Mouse (Mus musculus): Measurements from ENCODE around the gene Psmd9. TPM values are rescaled to one million over a fixed set of nuclear protein-coding genes. Genes with fewer than 3 reads are reported as not detected.
"Not testable (repeated sequence)": the region's sequence is repeated elsewhere in the genome, so short reads cannot be mapped to it uniquely, and the experiment has no call there.

Psmd9 gene
- polyA plus RNA-seq, 1 experiment from 2014 or later = 70.2 TPM

DNA sequence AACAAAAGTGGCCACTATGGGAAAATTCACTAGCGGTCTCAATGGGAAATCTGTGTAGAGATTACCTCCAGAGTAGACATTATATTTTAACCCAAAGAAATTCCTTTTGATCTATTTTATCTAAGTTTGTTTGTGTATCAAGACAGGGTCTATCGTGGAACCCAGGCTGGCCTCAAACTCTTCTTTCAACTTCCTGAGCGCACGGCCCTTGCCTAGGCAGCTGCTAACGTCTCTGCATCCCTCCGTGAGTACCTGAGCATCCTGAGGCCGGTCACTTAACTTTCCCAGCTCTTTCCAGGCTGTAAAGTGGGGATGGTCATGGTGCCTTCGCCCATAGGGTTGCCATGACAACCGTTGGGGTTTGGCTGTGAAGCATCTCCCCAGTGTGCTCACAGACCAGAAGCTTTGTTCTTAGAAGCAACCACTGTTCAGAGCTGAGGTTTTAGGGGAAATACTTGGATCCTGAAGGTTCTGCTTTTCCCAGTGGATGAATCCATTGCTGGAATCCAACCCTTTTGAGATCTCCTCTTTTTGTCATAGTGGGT lies 23.5 kb downstream of the Psmd9 start:
- Histone ChIP-seq H3K36me3 (no peaks in the 10 kb centered on the region), H3K4me3 (no peak overlapping the region), H3K27me3 (no peaks in the 10 kb centered on the region), H3K27ac (no peak overlapping the region), H3K4me1 (no peaks in the 10 kb centered on the region), H3K9ac (no peak overlapping the region), H3K4me2 (replicated peaks) (no peak overlapping the region), H3K9me3 (replicated peaks) (no peaks in the 10 kb centered on the region)
- ATAC-seq (ENCODE audit: low FRiP score) = no peak
- 56% methylated on average over 9 of the region's 9 CpGs for WGBS

DNA sequence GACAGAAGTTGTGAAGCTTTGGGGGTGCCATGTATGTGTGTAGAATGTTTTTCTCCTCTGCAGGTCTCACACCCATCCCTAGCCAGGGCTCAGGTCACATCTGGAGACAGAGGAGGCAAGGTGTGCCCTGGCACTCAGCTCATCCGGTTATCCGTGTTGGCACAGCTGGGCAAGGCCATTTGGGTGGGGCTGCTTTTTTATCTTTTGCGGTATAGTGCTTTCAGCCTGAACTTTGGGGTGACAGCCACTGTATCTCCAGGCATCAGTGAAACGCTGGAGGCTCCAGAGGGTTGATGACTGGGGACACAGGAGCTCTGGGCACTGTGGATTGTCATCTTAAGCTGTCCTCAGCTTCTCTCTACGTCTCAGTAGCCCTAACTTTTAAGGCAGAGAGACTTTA lies 24.2 kb downstream of the Psmd9 start:
- no peak for ATAC-seq (ENCODE audit: low FRiP score)
- 87% methylated on average over 5 of the region's 5 CpGs for WGBS
- H3K27me3 ChIP-seq = no peaks in the 10 kb centered on the region

DNA sequence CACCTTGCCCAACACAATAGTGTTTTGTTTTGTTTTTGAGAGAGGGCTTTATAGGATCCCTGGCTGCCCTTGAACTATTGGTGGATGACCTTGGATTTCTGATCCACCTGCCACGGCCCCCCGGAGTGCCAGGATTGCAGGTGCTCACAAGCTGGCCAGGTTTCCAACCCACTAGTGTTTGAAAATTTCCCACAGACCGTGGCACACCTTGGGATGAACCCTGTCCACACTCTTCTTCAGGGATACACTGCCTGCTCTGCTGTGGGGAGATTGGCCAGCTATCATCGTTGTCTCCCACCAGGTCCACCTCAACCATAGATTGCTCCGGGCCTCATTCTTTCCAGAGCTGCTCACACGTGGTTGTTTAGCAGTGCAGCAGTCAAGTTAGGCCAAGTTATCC lies 25.6 kb downstream of the Psmd9 start:
- Histone ChIP-seq H3K4me3 (no peak overlapping the region), H3K4me1 (no peaks in the 10 kb centered on the region), H3K4me2 (replicated peaks) (no peak overlapping the region), H3K36me3 (no peaks in the 10 kb centered on the region), H3K9ac (no peak overlapping the region), H3K27ac (no peak overlapping the region), H3K9me3 (replicated peaks) (no peaks in the 10 kb centered on the region), H3K27me3 (no peaks in the 10 kb centered on the region)
- 92% methylated on average over 6 of the region's 6 CpGs for WGBS
- no peak for ATAC-seq (ENCODE audit: low FRiP score)

More for the DNA sequence above, 24.2 kb downstream of the Psmd9 start:
- no peak overlapping the region for H3K4me2 ChIP-seq (replicated peaks)
- no peaks in the 10 kb centered on the region for H3K36me3 ChIP-seq
- no peak overlapping the region for H3K27ac ChIP-seq
- no peak overlapping the region for H3K4me3 ChIP-seq
- H3K9ac ChIP-seq = no peak overlapping the region
- H3K9me3 ChIP-seq (replicated peaks) = no peaks in the 10 kb centered on the region
- H3K4me1 ChIP-seq = no peaks in the 10 kb centered on the region

DNA sequence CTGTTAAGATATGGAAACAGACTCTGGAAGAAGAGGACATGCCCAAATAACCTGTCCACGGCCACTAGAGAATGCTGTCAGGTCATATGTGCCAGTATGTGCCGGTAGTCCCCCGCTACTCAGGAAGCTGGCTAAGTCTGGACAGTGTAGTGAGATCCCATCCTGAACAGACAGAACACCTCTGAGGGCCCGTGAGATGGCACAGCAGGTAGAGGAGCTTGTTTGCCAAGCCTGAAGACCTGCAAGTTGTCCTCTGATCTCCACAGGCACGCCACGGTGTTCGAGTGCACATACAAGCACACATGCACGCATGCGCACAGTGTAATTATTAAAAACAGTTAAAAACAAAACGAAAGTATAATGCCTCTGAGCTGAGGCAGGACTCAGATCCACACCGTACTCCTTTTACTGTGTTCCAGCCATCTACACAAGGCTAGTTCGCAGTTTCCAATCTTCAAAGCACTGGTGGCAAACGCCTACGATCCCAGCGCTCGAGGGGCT lies 26.3 kb downstream of the Psmd9 start:
- Histone ChIP-seq H3K27me3 (no peaks in the 10 kb centered on the region), H3K4me3 (no peak overlapping the region), H3K36me3 (no peaks in the 10 kb centered on the region), H3K4me1 (no peaks in the 10 kb centered on the region), H3K9me3 (replicated peaks) (no peaks in the 10 kb centered on the region), H3K27ac (no peak overlapping the region), H3K4me2 (replicated peaks) (no peak overlapping the region), H3K9ac (no peak overlapping the region)
- 93% methylated on average over 16 of the region's 16 CpGs for WGBS
- no peak for ATAC-seq (ENCODE audit: low FRiP score)

DNA sequence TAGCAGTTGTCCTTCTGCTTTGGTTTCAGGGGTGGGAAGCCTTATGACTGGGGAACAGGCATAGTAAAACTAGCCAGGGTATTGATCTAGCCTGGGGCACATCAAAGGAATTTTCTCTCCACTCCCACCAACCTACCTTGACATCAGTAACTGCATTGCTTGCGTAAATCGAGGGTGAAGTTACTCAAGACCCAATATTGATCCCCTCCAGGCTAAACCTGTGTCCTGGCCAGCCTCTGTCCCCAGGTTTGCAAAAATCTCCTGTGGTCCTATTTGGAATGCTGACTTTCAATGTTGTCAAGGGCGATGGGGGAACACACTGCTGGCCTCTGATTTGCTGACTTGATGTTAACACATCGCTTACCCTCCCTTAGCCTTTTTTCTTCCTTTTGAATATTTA lies 27.5 kb downstream of the Psmd9 start:
- no peak for ATAC-seq (ENCODE audit: low FRiP score)

DNA sequence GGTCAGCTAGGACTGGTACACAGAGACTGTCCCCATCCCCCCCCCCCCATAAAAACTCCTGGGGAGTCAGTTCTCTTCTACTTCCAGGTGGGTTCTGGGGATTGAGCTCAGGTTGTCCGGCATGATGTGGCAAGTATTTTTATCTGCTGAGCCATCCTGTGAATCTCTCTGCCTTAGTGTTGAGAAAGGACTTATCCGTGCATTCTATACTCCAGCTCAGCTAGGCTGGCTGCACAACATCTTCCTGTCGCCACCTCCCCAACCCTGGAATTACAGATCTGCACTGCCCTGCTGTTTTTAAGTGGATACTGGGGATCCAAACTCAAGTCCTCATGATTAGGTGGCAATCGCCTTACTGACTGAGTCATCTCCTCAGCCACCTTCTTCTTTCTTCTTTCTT lies 29.3 kb downstream of the Psmd9 start:
- WGBS = 92% methylated on average over 4 of the region's 4 CpGs
- Histone ChIP-seq H3K27me3 (no peaks in the 10 kb centered on the region), H3K4me2 (replicated peaks) (no peak overlapping the region), H3K4me1 (no peaks in the 10 kb centered on the region), H3K36me3 (no peaks in the 10 kb centered on the region), H3K9me3 (replicated peaks) (no peaks in the 10 kb centered on the region), H3K4me3 (no peak overlapping the region), H3K9ac (no peak overlapping the region), H3K27ac (no peak overlapping the region)
- no peak for ATAC-seq (ENCODE audit: low FRiP score)

More for the DNA sequence above, 27.5 kb downstream of the Psmd9 start:
- Histone ChIP-seq H3K9ac (no peak overlapping the region), H3K27ac (no peak overlapping the region), H3K4me1 (no peaks in the 10 kb centered on the region), H3K27me3 (no peaks in the 10 kb centered on the region), H3K9me3 (replicated peaks) (no peaks in the 10 kb centered on the region), H3K4me3 (no peak overlapping the region), H3K36me3 (no peaks in the 10 kb centered on the region), H3K4me2 (replicated peaks) (no peak overlapping the region)
- 70% methylated on average over 4 of the region's 4 CpGs for WGBS

DNA sequence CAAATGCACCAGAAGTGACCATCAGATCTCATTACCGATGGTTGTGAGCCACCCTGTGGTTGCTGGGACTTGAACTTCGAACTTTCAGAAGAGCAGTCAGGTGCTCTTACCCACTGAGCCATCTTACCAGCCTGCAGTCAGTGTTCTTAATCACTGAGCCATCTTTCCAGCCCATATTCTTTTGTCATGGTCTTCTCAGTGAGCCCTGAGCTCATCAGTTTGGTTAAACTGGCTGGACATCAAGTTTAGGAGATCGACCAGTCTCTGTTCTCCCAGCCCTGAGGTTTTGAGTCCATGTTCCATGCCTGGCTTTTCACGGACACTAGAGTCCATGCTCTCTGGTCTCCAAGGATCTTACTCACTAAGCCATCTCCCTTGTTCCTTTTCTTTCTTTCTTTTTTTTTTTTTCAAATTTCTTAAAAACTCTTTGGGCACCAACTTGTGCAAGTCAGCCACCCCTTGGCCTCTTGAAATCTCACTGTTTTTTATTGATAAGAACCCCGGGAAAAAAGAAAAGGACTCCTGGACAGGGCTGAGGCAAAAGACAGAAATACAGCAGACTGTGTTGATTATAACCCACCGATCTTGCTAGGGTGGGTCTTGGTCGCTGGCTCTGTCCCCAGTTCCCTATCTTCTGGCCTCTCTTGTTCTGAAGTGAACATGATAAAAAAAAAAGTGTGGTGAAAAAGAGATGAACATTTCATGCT lies 31.8 kb downstream of the Psmd9 start:
- not testable (repeated sequence) for H3K9ac ChIP-seq; H3K27ac ChIP-seq; H3K27me3 ChIP-seq; H3K4me1 ChIP-seq; H3K9me3 ChIP-seq (replicated peaks); ATAC-seq (ENCODE audit: low FRiP score); H3K4me2 ChIP-seq (replicated peaks); H3K4me3 ChIP-seq; H3K36me3 ChIP-seq
- 87% methylated on average over 6 of the region's 7 CpGs for WGBS

DNA sequence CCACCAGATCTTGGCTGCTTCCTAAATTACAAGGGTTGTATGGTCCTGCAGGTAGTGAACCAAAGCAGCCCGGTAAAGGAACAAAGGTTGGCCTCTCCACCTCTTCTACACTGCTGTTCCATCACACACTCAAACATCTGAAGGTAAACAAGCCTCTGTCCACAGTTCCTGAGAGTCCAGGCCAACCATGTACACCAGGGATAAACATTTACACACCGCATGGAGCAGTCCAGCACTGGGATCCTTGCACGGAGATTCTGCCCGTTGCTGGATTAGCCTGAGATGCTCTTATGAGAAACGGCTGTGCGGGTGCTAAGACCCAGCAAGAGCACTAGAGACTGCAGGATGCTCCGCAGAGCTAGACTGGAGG lies 32.3 kb downstream of the Psmd9 start:
- Histone ChIP-seq H3K4me2 (replicated peaks) (no peak overlapping the region), H3K4me3 (no peak overlapping the region), H3K27ac (no peak overlapping the region), H3K9me3 (replicated peaks) (no peaks in the 10 kb centered on the region), H3K36me3 (no peaks in the 10 kb centered on the region), H3K9ac (no peak overlapping the region), H3K4me1 (no peaks in the 10 kb centered on the region), H3K27me3 (no peaks in the 10 kb centered on the region)
- 87% methylated on average over 7 of the region's 7 CpGs for WGBS
- ATAC-seq (ENCODE audit: low FRiP score) = no peak

DNA sequence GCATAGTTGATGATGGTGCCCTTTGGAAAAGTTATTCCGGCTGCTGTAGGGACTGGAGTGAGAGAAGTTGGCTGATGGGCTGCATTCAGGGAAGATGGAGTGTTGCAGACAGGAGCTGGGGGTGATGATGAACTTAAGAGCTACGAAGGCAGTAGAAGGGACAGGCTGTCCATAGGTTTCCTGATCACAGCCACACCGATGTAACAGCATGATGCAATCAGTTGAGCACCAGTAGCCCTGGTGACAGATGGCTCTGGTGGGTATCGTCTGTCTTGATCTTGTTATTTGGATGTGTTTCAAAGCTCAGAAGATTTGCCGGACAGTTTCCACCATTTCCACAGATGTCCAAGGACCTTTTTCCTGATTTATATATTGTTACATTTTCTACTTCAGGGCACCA lies 32.8 kb downstream of the Psmd9 start:
- Histone ChIP-seq H3K9me3 (replicated peaks) (no peaks in the 10 kb centered on the region), H3K4me2 (replicated peaks) (no peak overlapping the region), H3K4me3 (no peak overlapping the region), H3K9ac (no peak overlapping the region), H3K27ac (no peak overlapping the region), H3K27me3 (no peaks in the 10 kb centered on the region), H3K4me1 (no peaks in the 10 kb centered on the region), H3K36me3 (no peaks in the 10 kb centered on the region)
- 86% methylated on average over 5 of the region's 5 CpGs for WGBS
- no peak for ATAC-seq (ENCODE audit: low FRiP score)

DNA sequence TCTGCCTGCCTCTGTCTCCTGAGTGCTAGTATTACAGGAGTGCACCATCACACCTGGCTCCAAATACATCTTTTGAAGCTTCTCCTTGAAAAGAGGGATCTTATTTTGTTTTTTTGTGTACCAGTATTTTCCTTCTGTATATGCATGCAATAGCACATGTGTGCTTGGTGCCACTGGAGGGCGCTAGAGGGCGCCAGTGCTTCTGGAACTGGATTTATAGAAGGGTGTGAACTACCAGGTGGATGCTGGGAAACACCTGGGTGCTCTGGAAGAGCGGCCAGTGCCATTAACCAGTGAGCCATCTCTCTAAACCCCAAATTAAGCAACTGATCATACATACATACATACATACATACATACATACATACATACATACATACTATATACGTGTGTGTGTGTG lies 33.6 kb downstream of the Psmd9 start:
- not testable (repeated sequence) for H3K9ac ChIP-seq; ATAC-seq (ENCODE audit: low FRiP score); H3K4me2 ChIP-seq (replicated peaks); H3K4me3 ChIP-seq; H3K9me3 ChIP-seq (replicated peaks); H3K4me1 ChIP-seq; H3K27ac ChIP-seq; H3K36me3 ChIP-seq; H3K27me3 ChIP-seq
- WGBS = 41% methylated on average over 4 of the region's 4 CpGs

DNA sequence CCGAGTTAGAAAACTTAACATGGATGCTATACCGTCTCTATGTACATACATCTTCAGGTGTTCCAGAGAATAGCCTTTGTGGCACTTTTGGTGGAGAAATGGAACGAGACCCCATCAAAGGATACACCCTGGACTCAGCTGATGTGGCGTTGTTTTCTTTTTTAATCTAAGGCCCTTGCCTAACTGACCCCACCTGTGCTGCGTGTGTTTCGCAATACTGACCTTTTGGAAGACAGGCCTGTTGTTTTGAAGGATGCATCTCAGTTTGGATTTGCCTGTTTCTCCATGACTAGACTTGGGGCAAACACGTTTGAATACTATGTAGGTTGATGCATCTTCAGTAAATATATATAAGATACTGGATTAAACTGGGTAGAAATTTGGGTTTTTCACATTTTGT lies 34.4 kb downstream of the Psmd9 start:
- H3K4me3 ChIP-seq; H3K27me3 ChIP-seq; H3K4me2 ChIP-seq (replicated peaks); H3K9me3 ChIP-seq (replicated peaks); H3K9ac ChIP-seq; ATAC-seq (ENCODE audit: low FRiP score); H3K36me3 ChIP-seq; H3K4me1 ChIP-seq; H3K27ac ChIP-seq: not testable (repeated sequence)
- 84% methylated on average over 7 of the region's 7 CpGs for WGBS

DNA sequence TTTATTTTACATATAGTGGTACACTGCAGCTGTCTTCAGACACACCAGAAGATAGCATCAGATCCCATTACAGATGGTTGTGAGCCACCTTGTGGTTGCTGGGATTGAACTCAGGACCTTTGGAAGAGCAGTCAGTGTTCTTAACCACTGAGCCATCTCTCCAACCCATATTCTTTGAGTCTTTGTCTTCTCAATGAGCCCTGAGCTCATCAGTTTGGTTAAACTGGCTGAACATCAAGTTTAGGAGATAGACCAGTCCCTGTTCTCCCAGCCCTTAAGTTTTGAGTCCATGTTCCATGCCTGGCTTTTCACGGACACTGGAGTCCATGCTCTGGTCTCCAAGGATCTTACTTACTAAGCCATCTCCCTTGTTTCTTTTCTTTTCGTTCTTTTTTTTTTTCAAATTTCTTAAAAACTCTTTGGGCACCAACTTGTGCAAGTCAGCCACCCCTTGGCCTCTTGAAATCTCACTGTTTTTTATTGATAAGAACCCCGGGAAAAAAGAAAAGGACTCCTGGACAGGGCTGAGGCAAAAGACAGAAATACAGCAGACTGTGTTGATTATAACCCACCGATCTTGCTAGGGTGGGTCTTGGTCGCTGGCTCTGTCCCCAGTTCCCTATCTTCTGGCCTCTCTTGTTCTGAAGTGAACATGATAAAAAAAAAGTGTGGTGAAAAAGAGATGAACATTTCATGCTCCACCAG lies 53.3 kb downstream of the Psmd9 start:
- ATAC-seq (ENCODE audit: low FRiP score); H3K9ac ChIP-seq; H3K4me1 ChIP-seq; H3K36me3 ChIP-seq; H3K4me2 ChIP-seq (replicated peaks); H3K27ac ChIP-seq; H3K27me3 ChIP-seq; H3K4me3 ChIP-seq; H3K9me3 ChIP-seq (replicated peaks): not testable (repeated sequence)
- WGBS = 77% methylated on average over 5 of the region's 5 CpGs

DNA sequence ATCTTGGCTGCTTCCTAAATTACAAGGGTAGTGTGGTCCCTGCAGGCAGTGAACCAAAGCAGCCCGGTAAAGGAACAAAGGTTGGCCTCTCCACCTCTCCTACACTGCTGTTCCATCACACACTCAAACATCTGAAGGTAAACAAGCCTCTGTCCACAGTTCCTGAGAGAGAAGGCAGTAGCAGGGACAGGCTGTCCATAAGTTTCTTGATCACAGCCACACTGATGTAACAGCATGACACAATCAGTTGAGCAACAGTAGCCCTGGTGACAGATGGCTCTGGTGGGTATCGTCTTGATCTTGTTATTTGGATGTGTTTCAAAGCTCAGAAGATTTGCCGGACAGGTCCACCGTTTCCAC lies 53.8 kb downstream of the Psmd9 start:
- Histone ChIP-seq H3K9me3 (replicated peaks) (0 out of 2 replicates have a peak, but pooled peaks cover 4% of the 10 kb centered on the region), H3K4me3 (no peak overlapping the region), H3K27me3 (no peaks in the 10 kb centered on the region), H3K4me1 (no peaks in the 10 kb centered on the region), H3K9ac (no peak overlapping the region), H3K4me2 (replicated peaks) (no peak overlapping the region), H3K27ac (no peak overlapping the region), H3K36me3 (no peaks in the 10 kb centered on the region)
- 84% methylated on average over 4 of the region's 4 CpGs for WGBS
- ATAC-seq (ENCODE audit: low FRiP score) = no peak

All from hindbrain, embryonic 12.5 days (tissue).